Mouse (Mus musculus) hindlimb bud, embryonic 11.5 days (tissue): ENCODE measurements around the gene Gm49601.

Experiments used
- DNase-seq: peaks from one replicate; pipeline ENCODE4 v3.0.0-alpha.2; 2012; ENCODE audit warnings: low read depth, low spot score; ENCODE audit errors: extremely low spot score

The Gm49601 gene

GRCm38 (mm10) chr16:18629390-18630231 lies 3.4 kb upstream of the Gm49601 start, which contains the start of gene Sept5:
Gene Sept5, minus strand, starts transcription at chr16:18629954.
- DNase-seq, result no peak

DNA sequence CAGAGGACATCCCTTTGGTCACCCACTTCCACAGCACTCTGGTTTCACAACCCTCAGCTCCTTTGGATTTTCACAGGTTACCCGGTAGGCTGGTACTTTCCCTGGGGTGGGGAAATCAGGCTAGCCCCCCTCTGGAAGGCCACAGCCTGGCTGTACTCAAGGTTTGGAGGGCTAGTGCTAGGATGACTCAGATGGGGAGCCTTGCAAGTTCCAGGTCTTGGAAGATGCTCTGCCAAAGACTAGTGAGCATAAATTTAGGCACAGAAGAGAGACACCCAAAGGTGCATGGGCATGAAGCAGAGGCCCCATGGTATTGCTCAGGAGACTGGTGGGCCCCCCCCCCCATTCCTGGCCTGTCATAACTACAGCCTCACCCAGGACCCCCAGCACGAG lies 2.7 kb upstream of the Gm49601 start:
- no peak for DNase-seq

DNA sequence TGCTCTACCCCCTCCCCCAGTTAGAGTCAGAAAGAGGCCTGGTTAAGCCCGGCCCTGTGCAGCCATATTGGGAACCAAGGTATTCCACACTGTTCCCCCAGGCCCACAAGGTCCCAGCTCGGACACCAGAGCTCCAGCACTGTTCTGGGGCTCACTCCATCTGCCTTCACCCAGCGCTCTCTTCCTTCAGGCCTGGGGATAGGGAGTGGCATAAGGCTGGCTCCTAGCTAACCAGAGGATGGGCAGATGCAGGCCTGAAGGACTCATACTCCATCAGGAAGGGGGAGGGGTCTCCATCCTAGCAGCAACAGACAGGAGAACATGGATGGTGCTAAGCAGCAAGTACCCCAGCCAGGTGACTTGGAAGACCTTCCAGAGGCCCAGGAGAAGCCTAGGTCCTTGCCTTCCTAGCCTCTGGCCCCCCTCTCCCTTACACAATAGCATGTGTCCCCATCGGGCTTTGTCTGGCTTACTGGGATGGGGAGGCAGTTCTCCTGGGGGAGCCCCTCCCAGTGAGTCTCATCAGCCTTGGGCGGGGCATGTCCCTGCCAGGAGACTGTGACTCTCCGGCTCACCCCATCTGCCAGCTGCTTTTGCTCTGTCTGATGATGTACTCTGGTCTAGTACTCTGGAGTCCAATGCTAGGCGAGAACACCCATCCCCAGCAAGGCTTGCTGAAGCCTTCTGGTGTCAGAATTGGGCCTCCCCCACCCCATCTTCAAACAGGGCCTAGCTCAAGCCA lies 2.1 kb upstream of the Gm49601 start:
- DNase-seq, result no peak

GRCm38 (mm10) chr16:18627163-18627562 lies 936 bp upstream of the Gm49601 start:
- no peak for DNase-seq

DNA sequence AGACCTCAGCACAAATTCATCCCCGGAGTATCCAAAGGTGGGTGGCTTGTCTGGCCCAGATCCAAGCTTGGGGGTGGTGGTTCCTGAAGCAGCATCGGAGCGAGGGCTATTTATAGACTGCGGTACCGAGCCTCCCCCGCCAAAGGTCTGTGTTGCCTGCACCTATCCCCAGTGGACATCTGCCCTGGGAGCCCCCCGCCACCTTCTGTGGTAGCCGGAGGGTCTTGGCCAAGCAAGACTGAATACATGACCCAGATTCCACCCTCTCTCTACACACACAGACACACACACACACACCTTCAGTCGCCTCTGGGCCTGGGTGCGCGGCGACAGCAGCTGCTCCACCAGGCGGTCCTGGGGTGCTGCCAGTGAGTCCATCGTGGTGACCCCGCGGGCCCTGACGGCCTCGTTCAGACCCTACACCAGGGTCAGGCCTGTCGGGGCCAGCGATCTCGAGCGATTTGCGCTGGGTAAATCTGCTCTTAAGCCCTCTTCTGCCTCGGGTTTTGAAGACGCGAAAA lies 376 bp downstream of the Gm49601 start:
- DNase-seq, result no peak

DNA sequence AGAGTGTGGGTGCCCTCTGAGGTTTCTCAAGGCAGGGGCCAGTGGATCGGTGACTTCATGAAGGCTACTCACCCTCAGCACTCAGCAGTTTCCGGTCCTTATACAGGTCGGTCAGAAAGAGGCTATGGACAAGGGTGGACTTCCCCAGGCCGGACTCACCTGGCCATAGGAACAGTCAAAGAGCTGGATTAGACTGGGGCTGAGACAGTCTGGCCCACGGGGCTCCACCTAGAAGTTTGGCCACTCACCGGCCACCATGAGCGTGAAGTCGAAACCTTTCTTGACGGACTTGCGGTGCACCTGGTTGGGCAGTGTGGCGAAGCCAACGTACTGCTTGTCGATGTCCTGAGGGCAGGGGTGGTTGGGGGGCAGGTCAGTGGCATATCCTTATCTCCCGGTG lies 1.1 kb downstream of the Gm49601 start:
- DNase-seq, result no peak

DNA sequence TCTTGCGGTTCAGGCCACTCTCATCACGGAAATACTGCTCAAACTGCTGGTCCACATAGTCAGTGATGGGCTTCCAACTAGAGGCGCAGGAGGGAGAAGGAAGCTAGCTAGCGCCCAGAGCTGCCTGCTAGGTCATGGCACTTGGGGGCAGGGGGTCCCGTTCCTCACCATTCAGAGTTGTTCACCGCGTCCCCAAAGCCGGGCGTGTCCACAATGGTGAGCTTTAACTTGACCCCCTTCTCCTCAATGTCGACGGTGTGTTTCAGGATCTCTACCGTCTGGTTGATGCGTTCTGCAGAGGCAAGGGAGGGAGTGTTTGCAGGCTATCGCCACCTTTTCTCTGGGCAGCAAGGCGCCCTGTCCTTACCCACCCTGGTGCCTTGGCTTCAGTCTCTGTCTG lies 1.6 kb downstream of the Gm49601 start:
- no peak for DNase-seq

DNA sequence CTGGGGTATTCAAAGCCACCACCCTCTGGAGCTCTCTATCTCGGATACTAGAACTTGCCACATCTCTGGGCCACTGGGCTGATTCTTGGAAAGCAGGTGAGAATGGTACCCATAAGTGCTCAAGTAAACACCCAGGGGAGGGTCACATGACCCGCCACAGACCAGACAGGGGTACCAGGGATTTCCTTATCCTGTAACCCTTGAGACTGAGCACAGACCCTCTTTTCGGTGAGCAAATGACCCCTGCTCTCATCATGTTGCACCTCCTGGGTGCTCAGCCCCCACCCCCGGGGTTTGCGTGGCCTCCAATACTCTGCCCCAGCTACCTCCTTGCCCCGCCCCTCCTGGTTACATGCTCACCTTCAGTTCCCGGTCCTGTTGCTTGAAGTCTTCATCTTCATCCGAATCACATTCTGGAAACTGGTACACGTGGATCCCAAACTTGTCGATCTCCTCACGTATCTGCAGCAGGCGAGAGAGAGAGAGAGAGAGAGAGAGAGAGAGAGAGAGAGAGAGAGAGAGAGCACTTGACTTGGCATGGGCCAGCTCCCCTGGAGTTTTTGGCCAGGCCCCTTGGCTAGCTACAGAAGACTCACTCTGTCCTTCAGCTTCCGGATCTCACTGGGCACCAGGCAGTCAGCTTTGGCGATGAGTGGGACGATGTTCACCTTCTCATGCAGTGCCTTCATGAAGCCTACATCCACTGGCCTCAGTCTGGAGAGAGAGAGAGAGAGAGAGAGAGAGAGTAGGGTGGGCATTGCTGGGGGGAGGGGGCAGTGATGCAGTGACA lies 2.3 kb downstream of the Gm49601 start:
- no peak for DNase-seq

- DNase-seq, result no peak
Measured at GRCm38 (mm10) chr16:18622916-18623750, 3.1 kb downstream of the Gm49601 start.

DNA sequence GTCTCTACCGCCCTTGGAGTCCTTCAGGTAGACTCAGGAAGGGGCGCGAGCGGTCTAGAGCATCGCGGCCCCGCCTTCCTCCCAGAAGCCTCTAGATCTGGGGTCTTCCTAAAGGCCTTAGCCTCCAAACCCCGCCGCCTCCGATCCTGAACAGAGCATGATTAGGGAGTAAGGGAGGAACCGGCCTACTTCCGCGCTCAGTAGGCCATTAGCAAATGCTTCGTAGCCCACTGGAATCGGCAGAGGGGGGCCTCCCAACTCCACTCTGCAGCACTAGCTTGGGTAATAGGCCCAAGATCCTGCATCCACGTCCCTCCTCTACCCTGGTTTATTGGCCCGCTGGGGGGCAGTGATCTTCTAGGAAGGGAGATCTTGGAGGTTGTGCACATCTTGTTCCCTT lies 4.2 kb downstream of the Gm49601 start, which contains the start of gene Gp1bb:
Gene Gp1bb (minus strand): TSS at position 385 of the 400 bp plus-strand sequence.
- DNase-seq, result no peak

DNA sequence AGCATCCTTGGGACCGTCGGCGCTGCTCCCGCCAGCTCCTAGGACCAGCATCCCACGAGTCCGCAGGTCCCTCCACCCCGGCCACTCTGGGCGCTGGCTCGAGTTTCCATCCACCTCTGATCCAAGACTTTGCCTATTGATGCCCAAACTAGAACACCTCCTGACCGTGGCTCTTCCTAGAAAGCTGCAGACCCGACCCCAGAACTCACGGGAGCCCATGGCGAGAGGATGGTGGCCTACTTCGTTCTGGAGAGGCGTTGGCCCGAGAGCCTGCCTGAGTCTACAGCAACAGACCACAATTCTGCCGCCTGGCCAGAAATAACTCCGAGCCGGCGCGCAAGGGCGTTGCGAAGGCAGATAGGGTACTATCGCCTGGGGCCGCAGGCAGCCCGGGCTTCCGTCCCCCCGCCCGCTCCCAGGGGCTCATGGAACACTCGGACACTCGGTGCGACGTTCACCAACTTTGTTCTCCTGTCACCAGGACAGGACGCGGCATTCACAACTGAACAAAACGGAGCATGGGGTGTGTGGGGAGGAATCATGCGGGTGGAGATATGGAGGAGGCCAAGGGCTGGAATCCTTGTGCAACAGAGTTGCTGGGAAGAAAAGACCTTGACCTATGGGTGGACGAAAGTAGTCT lies 4.7 kb downstream of the Gm49601 start:
- no peak for DNase-seq

- DNase-seq, result no peak
Measured at GRCm38 (mm10) chr16:18620601-18621361, 5.4 kb downstream of the Gm49601 start.

GRCm38 (mm10) chr16:18620201-18620600 lies 6.0 kb downstream of the Gm49601 start:
- DNase-seq, result no peak

GRCm38 (mm10) chr16:18619110-18619509 lies 7.1 kb downstream of the Gm49601 start:
- no peak for DNase-seq

DNA sequence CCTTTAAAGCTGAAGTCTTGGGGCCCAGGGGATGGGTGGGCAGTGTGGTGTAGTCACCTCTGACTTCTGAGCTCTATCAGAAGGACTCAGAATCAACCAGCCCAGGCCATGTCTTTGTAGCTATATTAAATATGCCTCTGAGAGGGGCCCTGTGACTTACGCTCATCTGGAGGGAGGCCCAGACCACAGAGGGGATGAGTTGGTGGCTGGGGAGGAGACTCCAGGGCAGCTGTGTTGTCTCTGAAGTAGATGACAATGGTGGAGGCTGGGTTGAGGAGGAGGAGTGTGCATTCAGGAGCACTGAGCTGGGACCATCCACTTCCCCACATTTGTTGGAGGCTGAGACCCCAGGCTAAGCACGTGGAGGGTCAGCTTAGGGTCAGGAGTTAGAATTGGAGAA lies 7.9 kb downstream of the Gm49601 start:
- no peak for DNase-seq

GRCm38 (mm10) chr16:18617370-18618065 lies 8.7 kb downstream of the Gm49601 start:
- DNase-seq, result peak; percentile 81

DNA sequence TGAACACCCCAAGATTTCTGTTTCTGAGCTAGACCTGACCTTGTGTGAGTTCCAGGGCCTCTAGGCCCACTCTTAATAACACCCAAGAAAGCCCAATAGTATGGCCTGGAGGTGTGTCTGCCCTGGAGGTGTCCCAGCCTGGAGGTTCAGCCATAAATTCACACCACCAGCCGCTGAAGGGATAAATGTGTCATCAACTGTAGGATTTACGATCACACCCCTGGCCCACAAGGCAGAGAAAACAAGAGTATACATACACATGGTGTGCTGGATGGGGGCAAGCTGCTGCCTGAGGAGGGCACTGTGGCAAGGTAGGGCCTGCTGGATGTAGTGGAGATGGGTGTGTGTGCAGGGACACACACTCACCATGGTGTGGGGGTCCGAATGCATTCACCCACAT lies 12.9 kb downstream of the Gm49601 start:
- DNase-seq, result peak; percentile 64

DNA sequence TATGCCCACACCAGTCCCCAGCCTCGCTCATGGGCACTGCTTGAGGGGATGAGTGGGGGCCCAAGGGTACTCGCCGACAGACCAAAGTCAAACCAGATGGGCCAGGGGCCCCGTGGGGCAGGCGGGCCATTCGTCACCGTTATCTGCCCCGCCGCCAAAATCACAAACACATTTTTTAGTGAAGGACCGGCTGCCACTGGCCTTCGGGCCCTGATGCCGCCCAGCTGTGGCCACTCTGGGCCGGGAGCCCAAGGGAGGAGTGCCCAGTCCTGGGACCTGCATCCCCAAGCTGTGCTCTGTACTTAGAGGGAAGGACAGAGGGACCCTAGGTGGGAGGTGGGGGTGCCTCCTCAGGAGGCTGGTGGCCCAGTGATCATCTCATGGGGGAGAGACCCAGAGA lies 14.5 kb downstream of the Gm49601 start:
- DNase-seq, result no peak
